In the genomic region with DNA sequence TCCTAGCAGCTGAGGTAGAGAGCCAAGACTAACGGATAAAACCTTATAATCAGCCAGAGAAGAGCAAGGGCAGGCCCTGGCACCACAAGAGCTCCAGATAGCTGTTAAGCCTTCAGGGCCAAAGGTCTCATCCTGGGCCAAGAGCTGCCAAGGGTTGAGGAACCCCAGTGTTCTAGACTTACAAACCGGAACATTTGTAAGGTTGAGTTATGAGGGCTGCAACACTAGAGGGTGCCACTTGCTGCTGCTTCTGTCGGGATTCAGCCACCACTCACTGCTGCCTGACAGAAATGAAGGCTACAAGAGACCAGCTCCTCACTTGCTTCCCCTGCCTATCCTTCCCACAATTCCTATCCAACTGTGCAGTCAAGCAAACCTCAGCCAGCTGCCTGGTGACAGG, we compare ENCODE assay signal across 9 mouse cellular contexts. TPM values are rescaled to one million over a fixed set of nuclear protein-coding genes. Genes with fewer than 3 reads are reported as not detected.
DNase-seq lines count a peak whose midpoint lies in the region; ATAC-seq lines count a peak whose summit lies in the region.
"Had no signal": no experiment of that assay in that cellular context is flagged by ENCODE, and none has a peak within 500 bp of the region (broad histone marks: within the 10 kb centered on the region; RNA-seq: fewer than 3 reads in every experiment).

No protein-coding gene starts in this region.

- intact Hi-C loops in heart, postnatal 14 days (cut with DNase I): loop anchor here (5.0 kb wide), 1 partner anchor 55 kb away; no protein-coding TSS in a partner anchor
- intact Hi-C loops in left cerebral cortex, postnatal 4 days (cut with DNase I): no loop called here

- no peak for ATAC-seq in hindbrain, embryonic 14.5 days (ENCODE audit: low FRiP score)

- H3K9me3 ChIP-seq in hindbrain, embryonic 14.5 days (ENCODE audit: control insufficient read depth, low read length): no peaks in the 10 kb centered on the region
- no peaks in the 10 kb centered on the region for H3K9me3 ChIP-seq in hindbrain, embryonic 10.5 days
- H3K9me3 ChIP-seq: embryonic facial prominence, embryonic 13.5 days had no signal

- no peaks in the 10 kb centered on the region for H3K27me3 ChIP-seq in hindbrain, embryonic 14.5 days (ENCODE audit: control insufficient read depth, insufficient read depth, low read length)
- no peaks in the 10 kb centered on the region for H3K27me3 ChIP-seq in hindbrain, embryonic 10.5 days (ENCODE audit: insufficient read depth, poor library complexity, severe bottlenecking)
- H3K27me3 ChIP-seq: embryonic facial prominence, embryonic 13.5 days had no signal

- 0 out of 2 replicates have a peak overlapping the region, but pooled peaks have one; percentile 12 for H3K4me2 ChIP-seq in hindbrain, embryonic 14.5 days (replicated peaks)

- no peak for DNase-seq in hindbrain, embryonic 14.5 days (ENCODE audit: low spot score)
- DNase-seq in hindbrain, embryonic 10.5 days (ENCODE audit: low spot score): no peak
- DNase-seq in NIH3T3 (ENCODE audit: low read depth): peak; percentile 75
- DNase-seq in cerebellum, postnatal 36 days: peak; percentile 20 to 26
- DNase-seq in heart, postnatal 14 days: peak; percentile 22 to 45
- DNase-seq in left cerebral cortex, postnatal 4 days: peak; percentile 33
- DNase-seq in ovary, postnatal 36 days (ENCODE audit: low spot score): peak; percentile 47
- DNase-seq in thymus, postnatal 36 days: peak; percentile 64 to 67

- H3K27ac ChIP-seq in hindbrain, embryonic 14.5 days: no peak overlapping the region
- H3K27ac ChIP-seq in hindbrain, embryonic 10.5 days: no peak overlapping the region; the same call in 1 of the 2 replicates

- H3K9ac ChIP-seq in hindbrain, embryonic 14.5 days: no peak overlapping the region

- 39% methylated on average over 3 of the region's 3 CpGs for WGBS in hindbrain, embryonic 14.5 days
- WGBS in hindbrain, embryonic 10.5 days: 32% methylated on average over 3 of the region's 3 CpGs

- peaks cover 18% of the 10 kb centered on the region for H3K4me1 ChIP-seq in hindbrain, embryonic 14.5 days (replicated peaks; ENCODE audit: control insufficient read depth, insufficient read depth, low read length)
- peaks cover 29% of the 10 kb centered on the region for H3K4me1 ChIP-seq in hindbrain, embryonic 10.5 days (replicated peaks)

- H3K36me3 ChIP-seq in hindbrain, embryonic 14.5 days (replicated peaks; ENCODE audit: control insufficient read depth, insufficient read depth): no peaks in the 10 kb centered on the region
- H3K36me3 ChIP-seq in hindbrain, embryonic 10.5 days: no peaks in the 10 kb centered on the region
- H3K36me3 ChIP-seq: embryonic facial prominence, embryonic 13.5 days had no signal

- no peak overlapping the region for H3K4me3 ChIP-seq in hindbrain, embryonic 14.5 days (replicated peaks; ENCODE audit: low read length)
- H3K4me3 ChIP-seq in hindbrain, embryonic 10.5 days: no peak overlapping the region

RNA-seq across cellular contexts. Expression of gene Sypl, which starts 1.3 kb away (rescaled TPM):
- 50.1 and 50.7 TPM in 2 replicates for polyA plus RNA-seq in hindbrain, embryonic 14.5 days (2014; fragmentation: Nextera tagmentation; extraction: Ambion mirVana)
- 40.9 and 48.8 TPM in 2 replicates for polyA plus RNA-seq in hindbrain, embryonic 10.5 days (2016; fragmentation: Nextera tagmentation; extraction: Ambion mirVana)
- 10 to 100 TPM; 87.4 to 88.3 TPM for total RNA-seq in heart, postnatal 14 days (2021)
- 10 to 100 TPM; 32.2 TPM for total RNA-seq in left cerebral cortex, postnatal 4 days (2021)

Comparison
In these comparisons a context has a peak if more than half of its experiments do, and no peak if none do; other contexts are left out.
1. DNase-seq: peak in NIH3T3 (single experiment), cerebellum, postnatal 36 days (2 of 2), heart, postnatal 14 days (2 of 2), left cerebral cortex, postnatal 4 days (single experiment), ovary, postnatal 36 days (single experiment) and thymus, postnatal 36 days (2 of 2); none in hindbrain, embryonic 14.5 days (single experiment) and hindbrain, embryonic 10.5 days (single experiment).